Mouse (Mus musculus): ENCODE data around the gene Flad1. TPM values are rescaled to one million over a fixed set of nuclear protein-coding genes. Genes with fewer than 3 reads are reported as not detected.
A peak's percentile ranks its signal among the peaks of the same experiment; 100 is the strongest.

Flad1 gene
- total RNA-seq, 2 experiments from 2014 or later, result 21.9 to 27.2 TPM

DNA sequence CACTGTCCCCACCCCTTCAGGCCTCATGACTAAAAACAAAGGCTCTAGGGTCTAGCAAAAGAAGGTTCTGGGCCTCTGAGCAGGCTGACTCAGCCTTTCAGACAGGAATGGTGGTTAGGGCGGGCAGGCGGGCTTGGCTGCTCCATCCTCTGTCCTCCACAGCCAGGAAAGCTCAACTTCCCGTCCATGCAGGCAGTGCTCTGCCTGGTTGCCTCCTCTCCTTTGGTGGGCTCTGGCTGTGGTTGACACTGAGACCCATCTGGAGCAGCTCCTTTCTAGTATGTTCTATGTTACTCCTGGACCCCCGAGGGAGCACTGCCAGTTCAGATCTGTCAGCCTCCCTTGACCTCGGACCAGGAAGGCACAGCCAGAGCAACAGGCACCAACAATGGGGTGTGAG lies 9.0 kb downstream of the Flad1 start, which contains the start of gene Lenep:
Gene Lenep (minus strand): TSS at position 101 of the 400 bp plus-strand sequence.
- no peak for DNase-seq (ENCODE audit: low spot score in 2 of 2)

DNA sequence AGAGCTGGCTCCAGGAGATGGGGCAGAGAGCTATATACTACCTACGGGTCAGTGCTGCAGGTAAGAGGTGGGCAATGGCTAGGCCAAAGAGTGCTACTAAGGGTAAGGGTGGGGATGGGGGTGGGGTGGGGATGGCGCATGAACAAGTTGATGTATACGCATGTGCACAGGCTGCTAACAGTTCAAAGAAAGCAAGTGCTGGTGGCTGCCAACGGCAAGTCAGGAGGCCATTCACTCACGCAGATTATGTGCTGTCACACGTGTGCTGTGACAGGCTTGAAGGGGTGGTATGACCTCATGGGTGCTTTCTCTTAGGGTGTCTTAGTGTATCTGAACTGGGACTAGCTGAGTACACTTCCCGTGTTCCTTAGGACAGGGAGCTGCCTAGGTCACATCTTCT lies 10.3 kb downstream of the Flad1 start:
- DNase-seq (ENCODE audit: low spot score in 2 of 2), result no peak

DNA sequence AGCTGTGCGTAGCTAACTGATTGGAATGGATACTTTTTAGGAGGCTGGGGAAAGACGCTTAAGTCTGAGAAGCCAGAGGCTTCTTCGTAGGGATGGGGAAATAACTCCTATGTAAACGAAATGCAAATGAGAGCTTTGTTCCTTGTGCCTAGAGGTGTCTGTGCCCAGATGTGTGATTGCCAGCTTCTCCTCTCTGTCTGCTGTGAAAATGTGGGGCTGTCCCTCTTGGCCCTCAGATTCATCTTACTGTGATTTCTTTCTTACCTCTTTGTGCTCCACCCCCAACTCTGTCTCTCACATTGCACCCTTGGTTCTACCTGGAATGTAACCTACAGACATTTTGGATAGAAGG lies 15.0 kb downstream of the Flad1 start:
- DNase-seq (ENCODE audit: low spot score in 2 of 2), result no peak

DNA sequence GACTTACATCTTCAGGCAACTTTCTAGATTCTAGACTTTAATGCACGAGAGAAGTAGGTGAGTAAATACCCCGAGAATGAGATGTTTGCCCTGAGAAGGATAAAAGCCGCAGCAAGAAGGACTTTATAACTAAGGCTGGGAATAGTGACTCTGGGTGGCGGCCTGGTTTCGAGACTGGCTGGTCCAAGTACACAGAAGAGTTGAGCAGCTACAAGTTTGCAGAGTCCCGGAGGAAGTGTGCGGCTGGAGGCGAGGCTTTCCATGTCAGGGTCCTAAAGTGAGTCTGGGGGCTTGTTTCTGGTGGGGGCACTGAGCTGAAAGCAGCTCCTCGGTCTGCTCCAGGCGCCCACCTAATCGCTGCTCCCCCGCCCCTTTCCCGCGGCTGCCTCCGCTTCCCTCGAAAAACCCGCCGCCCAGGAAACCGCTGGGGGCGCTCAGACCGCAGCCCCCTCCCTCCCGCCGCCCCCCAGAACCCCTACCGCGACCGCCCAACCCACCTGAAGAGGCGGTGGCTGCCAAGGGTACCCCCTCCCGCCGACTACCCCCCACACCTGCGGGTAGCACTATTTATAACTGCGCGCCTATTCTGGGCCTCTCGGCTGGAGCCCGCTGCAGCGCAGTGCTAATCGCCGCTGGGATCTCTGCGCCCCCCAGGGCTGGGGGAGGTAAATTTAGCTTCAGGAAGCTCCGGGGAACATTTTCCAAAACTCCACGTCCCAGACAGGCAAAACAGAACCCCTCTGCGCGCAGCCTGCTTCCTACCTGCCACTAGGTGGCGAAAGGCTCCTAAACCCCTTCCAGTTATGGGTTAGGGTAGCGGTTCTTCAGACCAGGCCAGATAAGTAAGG lies 15.6 kb downstream of the Flad1 start:
- DNase-seq (ENCODE audit: low spot score in 2 of 2), result peak in 1 of 2 experiments; percentile 69

DNA sequence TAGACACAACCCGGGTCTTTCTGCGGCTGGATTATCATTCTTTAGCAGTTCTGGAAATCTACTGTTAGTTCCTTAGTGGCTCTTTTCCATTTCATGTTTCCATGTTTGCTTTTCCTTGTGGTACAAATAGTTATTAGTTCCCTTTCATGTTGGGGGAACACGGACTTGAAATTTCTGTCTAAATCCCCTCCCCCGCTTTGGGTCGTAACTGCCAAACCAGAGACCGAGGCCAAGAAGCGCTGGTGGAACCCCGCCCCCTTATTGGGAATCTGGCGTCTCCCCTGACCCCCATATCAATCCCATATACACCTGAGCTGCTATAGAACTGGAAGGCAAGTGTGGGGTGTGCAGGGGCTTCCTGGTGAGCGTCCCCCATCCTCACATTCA lies 16.3 kb downstream of the Flad1 start:
- DNase-seq (ENCODE audit: low spot score in 2 of 2), result no peak

DNA sequence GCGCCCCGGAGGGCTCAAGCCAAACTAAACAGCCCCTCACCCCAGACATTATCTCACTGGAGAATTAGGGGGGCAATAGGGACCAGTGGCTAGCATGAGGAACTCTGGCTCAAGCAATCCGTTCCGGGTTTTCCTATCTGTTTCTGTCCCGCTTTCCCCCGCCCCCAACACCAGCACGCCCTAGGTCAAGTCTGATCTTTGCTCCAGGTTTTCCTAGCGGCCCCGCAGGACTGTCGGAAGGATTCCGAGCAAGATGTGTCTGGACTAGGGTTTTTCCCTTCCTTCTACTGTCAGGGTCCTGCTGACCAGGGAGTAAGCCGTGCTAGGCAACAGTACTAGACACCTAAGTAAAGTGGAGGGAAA lies 16.8 kb downstream of the Flad1 start:
- DNase-seq (ENCODE audit: low spot score in 2 of 2), result peak; percentile 69 to 86

DNA sequence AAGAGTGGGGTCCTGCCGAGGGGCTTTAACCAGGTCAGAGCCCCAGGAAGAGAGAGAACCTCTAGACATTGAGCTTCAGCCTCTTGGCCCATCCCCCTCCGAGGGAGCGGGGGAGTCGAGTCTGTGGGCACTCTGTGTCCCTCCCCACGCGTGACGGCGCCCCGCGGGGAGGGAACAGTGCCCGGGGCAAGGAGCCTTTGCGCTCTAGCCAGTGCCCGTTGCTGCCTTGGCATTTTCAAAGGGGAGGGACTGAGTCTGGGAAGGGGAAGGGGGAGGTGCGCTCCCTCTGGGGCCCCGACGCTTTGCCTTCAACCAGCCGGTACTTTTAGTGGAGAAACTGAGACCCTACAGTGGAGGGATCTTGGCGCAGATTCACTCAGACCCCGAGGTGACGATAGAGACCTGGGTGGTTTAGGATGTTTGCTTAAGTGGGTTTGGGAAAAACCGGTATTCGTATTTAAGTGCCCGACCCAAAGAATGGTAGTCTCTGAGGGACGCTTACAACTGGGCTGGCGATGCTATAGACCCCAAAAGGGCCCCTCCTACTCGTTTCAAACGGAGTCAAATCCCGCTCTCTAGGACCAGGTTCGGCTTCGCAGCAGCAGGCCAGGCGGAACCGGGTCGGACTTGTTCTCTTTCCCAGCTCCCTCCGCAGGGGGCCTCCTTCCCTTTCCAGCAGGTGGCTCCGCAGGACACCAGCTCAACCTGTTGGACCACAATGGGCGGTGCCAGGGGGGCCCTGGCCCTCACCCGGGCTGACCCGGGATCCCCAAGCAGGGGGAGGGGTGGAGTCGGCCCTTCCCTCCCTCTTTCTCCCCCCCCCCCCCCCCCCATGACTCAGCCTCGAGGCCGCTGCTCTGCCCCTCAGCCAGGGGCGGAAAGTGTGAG lies 17.4 kb downstream of the Flad1 start, which contains the start of gene Zbtb7b:
Gene Zbtb7b (minus strand): TSS at position 771 of the 888 bp plus-strand sequence.
- DNase-seq (ENCODE audit: low spot score in 2 of 2), result peak; percentile 70 to 81

DNA sequence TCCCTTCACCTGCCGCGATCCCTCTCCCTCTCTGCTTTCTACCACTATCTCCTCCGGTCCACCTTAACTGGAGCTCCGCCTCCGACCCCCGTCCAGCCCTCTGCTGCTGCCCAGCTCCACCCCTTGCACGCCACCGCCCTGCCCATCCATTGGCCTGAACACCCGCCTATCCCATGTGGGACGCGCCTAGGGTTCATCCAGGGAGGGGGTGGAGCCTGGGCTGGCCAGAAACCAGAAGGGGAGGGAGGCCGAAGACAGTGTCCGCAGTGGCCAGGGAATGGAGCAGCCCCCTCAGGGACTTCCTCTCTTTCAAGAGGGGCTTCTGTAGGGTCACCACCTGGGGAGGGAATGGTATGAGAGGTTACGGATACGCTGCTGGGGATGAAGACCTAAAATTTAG lies 18.1 kb downstream of the Flad1 start:
- DNase-seq (ENCODE audit: low spot score in 2 of 2), result peak; percentile 97 to 99

DNA sequence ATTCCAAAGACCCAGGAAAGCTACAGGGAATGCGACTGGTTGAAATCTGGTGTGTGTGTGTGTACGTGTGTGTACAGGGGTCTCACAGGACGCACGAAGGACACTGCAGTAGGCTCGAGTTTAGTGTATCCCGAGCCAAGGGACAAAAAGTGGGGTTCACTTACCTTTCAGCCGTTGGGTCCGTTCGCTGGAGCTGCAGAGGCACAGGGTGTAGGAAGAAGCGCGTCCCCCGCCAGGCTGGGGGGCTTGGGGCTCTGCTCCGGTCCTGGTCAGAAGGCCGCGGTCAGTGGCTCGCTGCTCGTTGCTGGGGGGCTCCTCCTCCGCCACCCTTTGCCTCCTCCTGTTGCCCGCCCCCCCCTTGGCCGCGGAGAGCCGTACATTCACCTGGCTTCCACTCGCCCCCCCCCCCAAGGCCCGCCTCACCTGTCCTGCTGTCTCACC lies 18.8 kb downstream of the Flad1 start:
- DNase-seq (ENCODE audit: low spot score in 2 of 2), result no peak

DNA sequence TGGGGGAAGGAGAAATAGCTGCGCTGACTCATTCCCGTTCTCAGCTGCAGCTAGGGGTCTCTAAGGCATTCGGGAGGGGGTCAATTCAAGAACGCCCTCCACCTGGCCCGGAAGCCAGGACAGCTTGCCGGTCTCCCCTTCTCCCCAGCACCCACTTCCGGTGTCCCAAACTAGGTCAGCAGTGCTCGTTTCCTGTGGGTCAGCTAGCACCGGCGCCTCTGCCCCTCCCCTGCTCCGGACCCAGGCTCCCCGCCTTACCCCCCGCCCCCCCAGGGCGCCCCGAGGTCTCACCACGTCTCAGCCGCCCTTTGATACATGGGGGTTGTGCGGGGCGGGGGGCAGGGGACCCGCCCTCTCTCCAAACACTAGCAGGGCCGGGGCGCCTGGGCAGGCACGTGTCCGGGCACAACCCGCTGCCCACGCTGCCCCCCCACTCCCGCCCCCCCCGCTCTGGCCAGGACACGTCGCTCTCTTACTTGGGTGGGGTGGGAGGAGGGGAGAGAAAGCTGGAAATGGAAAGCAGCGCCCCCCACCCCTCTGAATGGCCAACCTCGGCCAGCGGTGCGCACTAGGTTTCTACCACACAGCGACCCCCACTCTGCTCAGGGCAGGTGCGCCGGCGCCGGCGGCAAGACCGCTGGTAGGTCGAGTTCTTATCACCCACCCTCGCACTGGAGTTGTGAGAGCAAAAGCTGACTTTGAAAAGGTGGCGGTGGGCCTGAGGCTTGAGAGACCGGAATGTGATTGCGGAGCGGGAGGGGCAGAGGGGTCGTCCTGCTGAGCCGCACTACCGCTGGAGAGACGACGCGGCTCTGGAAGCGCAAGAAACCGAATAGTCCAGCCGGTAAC lies 19.8 kb downstream of the Flad1 start:
- DNase-seq (ENCODE audit: low spot score in 2 of 2), result no peak

DNA sequence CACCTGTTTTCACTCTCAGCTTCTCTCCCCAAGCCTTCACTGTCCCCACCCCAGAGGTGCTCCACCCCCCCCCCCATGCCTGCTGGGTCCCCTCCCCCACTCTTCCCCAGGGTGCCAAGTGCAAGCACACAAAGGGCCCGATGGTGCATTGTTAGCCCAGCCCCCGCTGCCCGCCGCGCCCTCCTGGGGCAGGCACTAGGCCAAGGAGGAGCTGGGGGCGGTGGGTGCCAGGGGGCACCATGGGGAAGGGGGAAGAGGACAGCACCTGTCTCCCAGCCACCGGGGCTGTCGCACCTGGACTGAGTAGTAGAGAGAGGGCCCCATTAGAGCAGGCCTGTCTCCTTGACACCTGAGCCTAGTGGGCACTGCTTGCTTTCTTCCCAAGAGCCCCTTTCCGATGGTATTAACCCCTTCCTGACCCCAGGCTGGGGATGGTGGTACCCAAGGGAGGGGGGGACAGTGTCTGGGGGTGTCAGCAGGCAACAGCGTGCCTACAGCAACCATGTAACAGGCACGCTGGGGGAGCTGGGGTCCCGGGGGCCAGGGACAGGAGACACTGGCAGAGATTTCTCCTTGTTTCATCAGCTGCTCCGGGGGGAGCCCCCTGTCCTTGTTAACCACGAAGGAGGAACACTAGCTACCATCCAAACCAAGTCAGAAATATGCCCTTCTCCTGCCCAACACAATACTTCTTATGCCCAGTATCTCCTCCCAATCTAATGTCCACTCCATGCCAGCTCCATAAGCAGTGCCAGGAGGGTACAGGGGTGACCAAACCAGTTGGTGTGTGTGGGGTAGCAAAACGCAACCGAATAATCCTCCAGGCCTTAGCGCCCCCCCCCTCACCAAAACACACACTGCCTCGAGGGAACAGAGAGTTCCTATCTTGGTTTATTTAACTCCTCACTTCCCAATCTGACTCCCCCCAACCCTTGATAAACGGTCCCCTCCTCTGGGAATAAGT lies 20.7 kb downstream of the Flad1 start:
- DNase-seq (ENCODE audit: low spot score in 2 of 2), result no peak

DNA sequence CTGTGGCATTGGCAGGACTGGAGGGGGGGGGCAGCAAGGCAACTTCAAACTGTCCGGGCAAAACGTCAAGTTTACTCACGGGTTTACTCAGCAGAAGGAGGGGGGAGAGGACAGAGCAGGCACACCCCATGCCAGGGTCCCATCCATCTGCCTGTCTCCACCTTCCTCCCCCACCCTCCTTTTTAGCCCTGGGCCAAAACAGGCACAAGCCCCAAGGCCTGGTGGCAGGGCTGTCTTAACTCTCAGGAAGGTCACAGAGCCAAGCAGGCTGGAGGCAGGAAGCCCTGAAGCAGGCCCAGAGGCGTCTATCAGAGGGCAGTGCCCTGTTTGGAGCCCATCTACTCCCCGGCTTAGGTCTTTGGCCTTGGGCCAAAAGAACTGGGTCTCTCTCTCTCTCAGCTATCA lies 21.6 kb downstream of the Flad1 start:
- no peak for DNase-seq (ENCODE audit: low spot score in 2 of 2)

DNA sequence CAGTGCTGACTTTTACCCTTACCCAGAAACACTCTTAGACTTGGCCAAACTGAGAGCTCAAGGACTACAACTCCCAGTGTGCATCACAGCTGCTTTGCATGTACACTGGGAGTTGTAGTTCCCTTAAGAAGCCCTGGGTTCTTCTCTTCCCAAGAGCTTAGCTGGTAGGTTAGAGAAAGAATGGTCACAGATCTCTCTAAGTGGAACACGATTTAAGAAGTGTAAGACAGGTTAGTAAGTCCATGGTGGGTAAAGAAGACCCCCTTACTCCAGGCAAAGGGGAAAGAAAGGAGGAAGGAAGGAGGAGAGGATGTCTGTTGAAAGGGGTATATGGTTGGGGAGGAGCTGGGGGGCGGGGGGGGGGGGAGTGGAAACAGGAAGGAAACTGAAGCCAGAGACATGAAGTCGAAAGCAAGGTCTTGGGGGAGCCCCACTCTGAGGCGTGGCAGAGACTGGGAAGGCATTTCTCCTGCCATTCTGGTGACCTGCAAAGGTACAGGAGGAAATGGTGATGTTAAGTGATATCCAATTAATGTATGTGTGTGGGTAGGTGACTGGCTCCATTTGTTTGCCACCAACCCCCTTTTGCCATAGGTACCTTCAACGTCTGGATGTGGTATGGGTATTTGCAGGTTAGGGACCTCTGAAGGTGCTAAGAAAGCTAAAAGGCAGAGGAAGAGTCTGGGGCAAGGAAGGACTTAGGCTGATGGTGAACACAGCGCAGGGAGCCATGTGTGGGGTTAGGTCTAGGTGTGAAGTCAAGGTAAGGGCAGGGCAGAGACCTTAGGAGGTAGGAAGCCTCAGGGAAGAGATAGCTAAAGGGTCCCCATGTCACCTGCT lies 22.5 kb downstream of the Flad1 start:
- DNase-seq (ENCODE audit: low spot score in 2 of 2), result no peak

DNA sequence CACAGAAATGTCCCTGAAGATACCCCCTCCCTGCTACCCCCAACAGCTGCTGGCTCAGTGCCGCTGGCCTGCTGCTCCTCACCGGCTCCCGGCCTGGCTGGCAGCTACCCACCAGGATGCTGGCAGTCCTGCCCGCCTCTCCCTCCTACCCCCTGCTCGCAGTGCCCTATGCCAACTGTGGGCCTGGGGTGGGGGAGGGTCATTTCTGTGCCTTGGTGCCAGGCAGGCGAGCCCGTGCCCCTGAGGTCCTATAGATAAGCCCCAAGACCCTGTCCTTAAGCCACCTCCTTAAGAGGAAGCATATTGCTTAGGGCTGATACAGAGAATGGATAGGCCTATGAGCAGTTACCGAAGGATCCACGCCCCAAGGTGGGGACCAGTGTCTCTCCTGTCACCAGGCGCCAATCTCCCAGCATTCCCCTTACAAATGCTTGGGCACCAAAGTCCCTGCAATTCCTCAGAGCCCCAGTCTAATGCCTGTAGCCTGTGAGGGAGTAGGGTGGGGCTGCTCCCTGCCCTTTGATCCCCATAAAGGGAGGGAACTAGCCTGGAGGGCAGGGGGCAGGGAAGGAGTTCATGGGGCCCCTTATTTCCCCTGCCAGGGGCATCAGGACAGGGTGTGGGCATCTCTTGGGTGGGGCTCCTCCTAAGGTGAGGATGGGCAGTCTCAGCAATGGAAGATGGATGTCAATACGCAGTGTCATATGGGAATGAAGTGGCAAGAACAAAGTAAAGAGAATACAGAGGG lies 23.4 kb downstream of the Flad1 start:
- peak in 1 of 2 experiments; percentile 66 for DNase-seq (ENCODE audit: low spot score in 2 of 2)

DNA sequence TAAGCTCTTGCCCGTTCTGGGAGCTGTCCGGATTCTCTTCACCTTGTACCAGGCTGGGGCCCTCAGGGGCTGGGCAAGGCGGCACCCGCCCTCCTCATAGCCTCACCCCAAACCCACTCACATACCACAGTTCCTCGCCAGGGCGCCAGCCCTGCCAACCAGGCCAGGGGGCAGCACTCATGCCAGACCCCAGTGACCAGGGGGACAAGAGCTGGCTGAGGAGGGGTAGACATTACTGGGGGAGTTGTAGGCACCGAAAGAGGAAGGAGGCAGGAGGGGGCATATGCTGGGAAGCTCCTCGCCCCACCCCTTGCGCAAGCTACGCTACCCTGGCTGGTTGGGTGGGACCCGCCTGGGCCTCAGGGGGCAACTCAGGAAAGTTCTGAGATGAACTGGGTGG lies 24.0 kb downstream of the Flad1 start:
- DNase-seq (ENCODE audit: low spot score in 2 of 2), result no peak

DNA sequence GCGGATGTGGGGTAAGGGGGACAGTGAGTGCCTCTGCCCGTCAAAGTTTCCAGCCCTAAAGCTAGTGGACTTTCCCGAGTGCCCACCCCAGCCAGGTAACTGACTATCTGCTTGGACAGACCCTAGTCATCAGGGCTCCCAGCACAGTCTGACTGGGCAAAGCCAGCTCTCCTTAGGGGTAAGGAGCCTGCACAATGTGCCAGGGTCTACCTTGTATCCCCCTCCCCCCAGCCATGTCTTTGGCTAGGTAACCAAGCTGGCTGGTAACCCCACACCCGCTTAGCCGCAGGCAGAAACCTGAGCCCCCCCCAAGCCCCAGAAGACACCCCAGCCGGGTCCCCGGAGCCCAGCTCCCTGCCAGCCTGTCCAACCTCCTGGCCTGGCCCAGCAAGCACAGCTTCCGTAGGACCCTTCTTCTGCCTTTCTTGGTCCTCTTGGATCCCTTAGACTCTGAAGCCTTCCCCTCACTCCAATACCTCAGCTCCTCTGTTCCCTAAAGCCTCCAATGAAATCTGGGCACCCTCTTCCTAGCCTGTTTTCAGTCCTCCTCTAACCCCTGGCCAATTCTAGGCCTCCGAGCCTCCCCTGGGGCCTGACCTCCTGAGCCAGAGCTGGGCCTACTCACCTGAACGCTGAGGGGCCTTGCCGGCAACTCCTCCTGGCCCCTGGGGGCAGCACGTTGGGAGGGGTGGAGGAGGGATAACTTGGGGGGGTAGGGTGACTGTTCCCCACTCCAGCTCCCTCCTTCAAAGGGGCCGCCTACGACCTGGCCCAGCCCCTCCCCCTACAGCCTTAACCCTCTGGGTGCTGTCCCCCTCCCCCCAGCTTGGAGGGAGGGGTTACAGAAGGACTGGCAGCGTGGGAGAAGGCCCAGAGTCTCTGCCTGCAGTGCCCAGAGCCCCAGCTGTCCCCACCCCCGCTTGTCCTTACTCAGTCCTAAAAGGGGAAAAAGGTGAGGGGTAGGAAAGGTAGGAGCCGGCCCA lies 24.9 kb downstream of the Flad1 start:
- no peak for DNase-seq (ENCODE audit: low spot score in 2 of 2)

DNA sequence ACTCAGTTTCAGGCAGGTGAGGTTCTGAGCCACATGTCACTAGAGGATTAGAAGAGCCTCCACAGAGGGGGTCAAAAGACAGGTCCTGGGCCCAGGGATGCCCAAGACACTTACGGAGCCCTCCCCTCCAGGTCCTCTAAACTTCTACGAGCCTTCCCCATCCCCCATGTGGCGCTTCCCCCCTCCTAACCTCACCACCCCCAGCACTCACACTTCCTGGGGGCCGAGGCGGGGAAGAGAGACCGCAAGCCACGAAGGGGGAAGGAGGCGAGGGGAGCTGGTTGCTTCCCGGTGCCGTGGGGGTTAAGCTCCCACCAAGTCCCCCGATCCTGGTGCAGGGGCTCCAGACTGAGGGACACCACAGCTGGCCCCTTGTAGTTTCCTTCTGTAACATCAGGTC lies 26.2 kb downstream of the Flad1 start:
- DNase-seq (ENCODE audit: low spot score in 2 of 2), result no peak

Data from gastrocnemius, postnatal 4 days (tissue).